Comparison of ENCODE assay signal across 1 mouse cellular context in genomic region chr19:4795929-4796328, GRCm38 (mm10).
TF ChIP-seq lines count a peak whose summit lies in the region.

No protein-coding gene starts in this region.

TF ChIP-seq in MEL, 35 proteins besides CTCF, POLR2A, EP300 and RAD21:
- TF ChIP-seq ZC3H11A (IDR thresholded peaks at IDR 0.05; ENCODE audit: low read depth, low read length), result no peak
- TF ChIP-seq TCF12 (IDR thresholded peaks at IDR 0.05; ENCODE audit: low read depth, low read length), result peak; percentile 64; the same call in 1 of the 2 replicates
- no peak for TF ChIP-seq MAFK (IDR thresholded peaks at IDR 0.05; ENCODE audit: borderline replicate concordance, low read depth, low read length)
- TF ChIP-seq MAZ (IDR thresholded peaks at IDR 0.05; ENCODE audit: low read depth, low read length), result no peak
- no peak for TF ChIP-seq POLR2AphosphoS2 (IDR thresholded peaks at IDR 0.05; ENCODE audit: low read length)
- TF ChIP-seq CHD1 (IDR thresholded peaks at IDR 0.05; ENCODE audit: low read depth, low read length), result no peak
- TF ChIP-seq USF1 (IDR thresholded peaks at IDR 0.05; ENCODE audit: low read depth, low read length), result no peak
- TF ChIP-seq RCOR1 (IDR thresholded peaks at IDR 0.05; ENCODE audit: low read depth, low read length), result no peak
- no peak for TF ChIP-seq KAT2A (conservative IDR thresholded peaks at IDR 0.05; ENCODE audit: low read depth, low read length)
- no peak for TF ChIP-seq MYB (IDR thresholded peaks at IDR 0.05; ENCODE audit: low read depth, low read length)
- TF ChIP-seq GATA1 (IDR thresholded peaks at IDR 0.05; ENCODE audit: low read depth, low read length), result peak; percentile 77
- no peak for TF ChIP-seq USF2 (IDR thresholded peaks at IDR 0.05; ENCODE audit: borderline replicate concordance in 1 of 2, insufficient read depth in 1 of 2, low read depth in 1 of 2, low read length in 2 of 2)
- TF ChIP-seq SMC3 (IDR thresholded peaks at IDR 0.05; ENCODE audit: low read depth, low read length), result no peak
- TF ChIP-seq ZNF384 (IDR thresholded peaks at IDR 0.05; ENCODE audit: low read depth, low read length), result no peak; the same call in 1 of the 2 replicates
- TF ChIP-seq MYC (IDR thresholded peaks at IDR 0.05; ENCODE audit: low read depth, low read length), result no peak
- no peak for TF ChIP-seq MEF2A (IDR thresholded peaks at IDR 0.05; ENCODE audit: extremely low read depth, insufficient replicate concordance, low read depth, low read length, poor library complexity, severe bottlenecking)
- no peak for TF ChIP-seq TAL1 (IDR thresholded peaks at IDR 0.05; ENCODE audit: low read length)
- no peak for TF ChIP-seq GABPA (IDR thresholded peaks at IDR 0.05; ENCODE audit: low read depth, low read length)
- TF ChIP-seq BHLHE40 (IDR thresholded peaks at IDR 0.05; ENCODE audit: borderline replicate concordance, low read depth, low read length), result no peak
- no peak for TF ChIP-seq TBP (IDR thresholded peaks at IDR 0.05; ENCODE audit: low read depth, low read length)
- TF ChIP-seq ZMIZ1 (IDR thresholded peaks at IDR 0.05; ENCODE audit: low read depth, low read length), result no peak
- TF ChIP-seq E2F4 (IDR thresholded peaks at IDR 0.05; ENCODE audit: borderline replicate concordance, low read depth, low read length), result no peak
- no peak for TF ChIP-seq HCFC1 (IDR thresholded peaks at IDR 0.05; ENCODE audit: low read depth, low read length)
- TF ChIP-seq ELF1 (IDR thresholded peaks at IDR 0.05; ENCODE audit: low read depth, low read length), result no peak; the same call in 1 of the 2 replicates
- TF ChIP-seq ETS1 (IDR thresholded peaks at IDR 0.05; ENCODE audit: low read depth, low read length), result 0 out of 2 replicates have a peak, but pooled peaks have one; percentile 31
- 0 out of 2 replicates have a peak, but pooled peaks have one; percentile 9 for TF ChIP-seq MAX (IDR thresholded peaks at IDR 0.05; ENCODE audit: low read length)
- no peak for TF ChIP-seq NRF1 (IDR thresholded peaks at IDR 0.05; ENCODE audit: insufficient read depth, low read depth, low read length, poor library complexity, severe bottlenecking)
- no peak for TF ChIP-seq ZKSCAN1 (IDR thresholded peaks at IDR 0.05; ENCODE audit: low read depth, low read length)
- TF ChIP-seq SIN3A (IDR thresholded peaks at IDR 0.05; ENCODE audit: low read length), result peak; percentile 53; the same call in 1 of the 2 replicates
- TF ChIP-seq POLR2AphosphoS5 (IDR thresholded peaks at IDR 0.05; ENCODE audit: borderline replicate concordance, low read depth, low read length), result no peak
- peak; percentile 43; the same call in 1 of the 2 replicates for TF ChIP-seq MXI1 (IDR thresholded peaks at IDR 0.05; ENCODE audit: low read depth, low read length)
- no peak for TF ChIP-seq CHD2 (IDR thresholded peaks at IDR 0.05; ENCODE audit: low read length)
